Mouse (Mus musculus) lung, embryonic 14.5 days (tissue): Measurements from ENCODE around the gene Pkd1l3. TPM values are rescaled to one million over a fixed set of nuclear protein-coding genes. Genes with fewer than 3 reads are reported as not detected.

Experiments used
- ATAC-seq: fragments of 200-750 bp; cut with Nextera tagmentation; 2 replicates; pipeline ENCODE4 v1.8.0; 2017; ENCODE audit warnings: mild to moderate bottlenecking, moderate TSS enrichment, moderate library complexity; ENCODE audit not compliant: insufficient read depth
- DNase-seq: peaks from one replicate; pipeline ENCODE4 v3.0.0-alpha.2; 2015
- H3K27ac ChIP-seq: fragments of 300-500 bp; sonication (generic); 2 replicates; pipeline ENCODE4 v1.5.1; 2014; ENCODE audit warnings: low read depth, mild to moderate bottlenecking, moderate library complexity
- H3K27me3 ChIP-seq: fragments of 300-500 bp; sonication (generic); 2 replicates; pipeline ENCODE4 v1.6.1; 2014; ENCODE audit warnings: low read length, control low read depth; ENCODE audit not compliant: insufficient read depth
- H3K36me3 ChIP-seq: fragments of 300-500 bp; sonication (generic); 2 replicates; pipeline ENCODE4 v1.6.1; 2014; ENCODE audit warnings: control low read depth; ENCODE audit not compliant: insufficient read depth
- H3K4me1 ChIP-seq: fragments of 300-500 bp; sonication (generic); 2 replicates; pipeline ENCODE4 v1.6.1; 2014; ENCODE audit warnings: antibody characterized with exemption, control low read depth; ENCODE audit not compliant: insufficient read depth
- H3K4me2 ChIP-seq: fragments of 300-500 bp; sonication (generic); 2 replicates; pipeline ENCODE4 v1.6.1; 2014; ENCODE audit warnings: mild to moderate bottlenecking
- H3K4me3 ChIP-seq: fragments of 300-500 bp; sonication (generic); 2 replicates; pipeline ENCODE4 v1.5.1; 2014; ENCODE audit warnings: low read depth, low read length
- H3K9ac ChIP-seq: fragments of 300-500 bp; sonication (generic); 2 replicates; pipeline ENCODE4 v1.6.1; 2014
- H3K9me3 ChIP-seq: fragments of 300-500 bp; sonication (generic); 2 replicates; pipeline ENCODE4 v1.6.1; 2016; ENCODE audit warnings: low read depth, low read length, control low read depth
- CTCF ChIP-seq: IDR thresholded peaks from 2 replicates; pipeline ENCODE4 v1.5.1; 2016; ENCODE audit warnings: antibody characterized with exemption, low read depth
- WGBS: fragments of 180-500 bp; shearing (Covaris S2); extraction: QIAGEN DNeasy Blood & Tissue Kit; methylation state at CpG from one replicate; pipeline ENCODE4 v1.1.7; 2014; 5-methylcytosine and 5-hydroxymethylcytosine counted together
- polyA plus RNA-seq: library from polyadenylated mRNA; unstranded; fragments of >200 nt; fragmentation: Nextera tagmentation; extraction: Ambion mirVana; gene quantifications from 2 replicates; pipeline ENCODE4 v1.2.1, GENCODE M21; 2014

The Pkd1l3 gene
- polyA plus RNA-seq, 1 experiment from 2014 or later = 0.09 TPM

- DNase-seq = no peak
- no peak overlapping the region for H3K9ac ChIP-seq
- no peaks in the 10 kb centered on the region for H3K36me3 ChIP-seq
- peaks cover 4% of the 10 kb centered on the region; the same call in 1 of the 2 replicates for H3K9me3 ChIP-seq
- no peak overlapping the region for H3K27ac ChIP-seq
- no peaks in the 10 kb centered on the region for H3K27me3 ChIP-seq
- no peak overlapping the region for H3K4me2 ChIP-seq
- TF ChIP-seq CTCF = no peak
- WGBS = 80% methylated on average over 3 of the region's 3 CpGs
- no peak for ATAC-seq
- no peak overlapping the region for H3K4me3 ChIP-seq
- no peaks in the 10 kb centered on the region for H3K4me1 ChIP-seq
These were observed 1.3 kb downstream of the Pkd1l3 start for GRCm38 (mm10) chr8:109615569-109615968.

- no peak overlapping the region for H3K27ac ChIP-seq
- 64% methylated on average over 6 of the region's 6 CpGs for WGBS
- no peak overlapping the region for H3K4me2 ChIP-seq
- no peaks in the 10 kb centered on the region for H3K4me1 ChIP-seq
- no peaks in the 10 kb centered on the region for H3K36me3 ChIP-seq
- DNase-seq (no peak), ATAC-seq (no peak)
- H3K27me3 ChIP-seq = no peaks in the 10 kb centered on the region
- no peaks in the 10 kb centered on the region for H3K9me3 ChIP-seq
- H3K4me3 ChIP-seq = no peak overlapping the region
- TF ChIP-seq CTCF = no peak
- H3K9ac ChIP-seq = no peak overlapping the region
These were observed 14.3 kb downstream of the Pkd1l3 start for GRCm38 (mm10) chr8:109628638-109629037.

- Histone ChIP-seq H3K36me3 (no peaks in the 10 kb centered on the region), H3K4me1 (no peaks in the 10 kb centered on the region), H3K9ac (no peak overlapping the region), H3K27me3 (no peaks in the 10 kb centered on the region), H3K27ac (no peak overlapping the region), H3K4me2 (no peak overlapping the region), H3K4me3 (no peak overlapping the region), H3K9me3 (no peaks in the 10 kb centered on the region)
- ATAC-seq (no peak), DNase-seq (no peak)
- WGBS = 72% methylated on average over 5 of the region's 5 CpGs
- no peak for TF ChIP-seq CTCF
These were observed 18.2 kb downstream of the Pkd1l3 start for GRCm38 (mm10) chr8:109632498-109632897.

- WGBS = 88% methylated on average over 8 of the region's 8 CpGs
- H3K9ac ChIP-seq = no peak overlapping the region
- no peaks in the 10 kb centered on the region for H3K9me3 ChIP-seq
- H3K4me1 ChIP-seq = no peaks in the 10 kb centered on the region
- H3K4me3 ChIP-seq = no peak overlapping the region
- no peak for DNase-seq
- H3K4me2 ChIP-seq = no peak overlapping the region
- no peak for ATAC-seq
- no peaks in the 10 kb centered on the region for H3K36me3 ChIP-seq
- no peaks in the 10 kb centered on the region for H3K27me3 ChIP-seq
- TF ChIP-seq CTCF = no peak
- no peak overlapping the region for H3K27ac ChIP-seq
These were observed 20.8 kb downstream of the Pkd1l3 start for GRCm38 (mm10) chr8:109635146-109635545.

DNA sequence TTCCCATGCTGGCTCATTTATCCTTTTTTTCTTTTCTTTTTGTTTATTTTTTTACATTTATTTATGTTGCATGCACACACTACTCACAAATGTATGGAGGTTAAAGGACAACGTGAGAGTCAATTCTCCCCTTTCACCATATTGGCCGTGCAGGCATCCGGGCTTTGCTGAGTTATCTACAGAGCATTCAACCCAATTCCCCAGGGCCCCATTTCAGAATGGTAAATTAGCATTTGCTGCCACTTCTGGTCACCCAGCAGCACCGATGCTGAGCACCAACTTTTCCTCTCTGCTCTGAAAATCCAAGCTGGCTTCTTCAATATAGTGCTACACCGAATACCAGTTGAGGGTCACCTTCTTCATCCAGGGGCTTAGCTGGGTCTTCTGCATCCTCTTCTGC lies 24.5 kb downstream of the Pkd1l3 start:
- no peaks in the 10 kb centered on the region for H3K9me3 ChIP-seq
- no peak for TF ChIP-seq CTCF

GRCm38 (mm10) chr8:109640410-109640809 lies 26.1 kb downstream of the Pkd1l3 start:
- no peaks in the 10 kb centered on the region for H3K36me3 ChIP-seq
- H3K9me3 ChIP-seq = no peaks in the 10 kb centered on the region
- no peak overlapping the region for H3K27ac ChIP-seq
- DNase-seq (peak; percentile 3), ATAC-seq (no peak)
- H3K9ac ChIP-seq = no peak overlapping the region
- 52% methylated on average over 7 of the region's 7 CpGs for WGBS
- H3K4me1 ChIP-seq = no peaks in the 10 kb centered on the region
- H3K4me2 ChIP-seq = no peak overlapping the region
- H3K4me3 ChIP-seq = no peak overlapping the region
- no peak for TF ChIP-seq CTCF
- no peaks in the 10 kb centered on the region for H3K27me3 ChIP-seq

More for the DNA sequence above, 24.5 kb downstream of the Pkd1l3 start:
- no peak for DNase-seq
- 81% methylated on average over 5 of the region's 5 CpGs for WGBS
- no peak overlapping the region for H3K4me2 ChIP-seq
- H3K9ac ChIP-seq = no peak overlapping the region
- H3K4me1 ChIP-seq = no peaks in the 10 kb centered on the region
- H3K4me3 ChIP-seq = no peak overlapping the region
- H3K36me3 ChIP-seq = no peaks in the 10 kb centered on the region
- ATAC-seq = no peak
- no peak overlapping the region for H3K27ac ChIP-seq
- no peaks in the 10 kb centered on the region for H3K27me3 ChIP-seq

- DNase-seq = no peak
These were observed 26.9 kb downstream of the Pkd1l3 start for GRCm38 (mm10) chr8:109641236-109641635.

GRCm38 (mm10) chr8:109647331-109647730 lies 33.0 kb downstream of the Pkd1l3 start:
- no peak overlapping the region for H3K4me3 ChIP-seq
- ATAC-seq (no peak), DNase-seq (peak; percentile 37)
- no peak overlapping the region for H3K27ac ChIP-seq
- no peaks in the 10 kb centered on the region for H3K27me3 ChIP-seq
- no peak overlapping the region for H3K4me2 ChIP-seq
- no peak overlapping the region for H3K9ac ChIP-seq
- H3K4me1 ChIP-seq = no peaks in the 10 kb centered on the region
- WGBS = 33% methylated on average over 11 of the region's 11 CpGs
- H3K36me3 ChIP-seq = no peaks in the 10 kb centered on the region
- H3K9me3 ChIP-seq = no peaks in the 10 kb centered on the region
- TF ChIP-seq CTCF = no peak

More at GRCm38 (mm10) chr8:109641236-109641635, 26.9 kb downstream of the Pkd1l3 start:
- H3K27me3 ChIP-seq = no peaks in the 10 kb centered on the region
- no peak for ATAC-seq
- no peaks in the 10 kb centered on the region for H3K9me3 ChIP-seq
- no peaks in the 10 kb centered on the region for H3K4me1 ChIP-seq
- H3K4me3 ChIP-seq = no peak overlapping the region
- no peak overlapping the region for H3K4me2 ChIP-seq
- no peak for TF ChIP-seq CTCF
- 64% methylated on average over 5 of the region's 5 CpGs for WGBS
- no peak overlapping the region for H3K27ac ChIP-seq
- H3K9ac ChIP-seq = no peak overlapping the region
- no peaks in the 10 kb centered on the region for H3K36me3 ChIP-seq
